Mouse (Mus musculus) CD8-positive naive resting alpha-beta T cell, adult 57 days (primary cell): Measurements from ENCODE around the gene Gm20814. TPM values are rescaled to one million over a fixed set of nuclear protein-coding genes. Genes with fewer than 3 reads are reported as not detected.

ENCODE experiments used
- total RNA-seq: library from RNA; stranded (reverse); gene quantifications from one replicate; pipeline ENCODE4 v1.2.4, GENCODE M21; 2023

Gene Gm20814
- total RNA-seq, result not detected

DNA sequence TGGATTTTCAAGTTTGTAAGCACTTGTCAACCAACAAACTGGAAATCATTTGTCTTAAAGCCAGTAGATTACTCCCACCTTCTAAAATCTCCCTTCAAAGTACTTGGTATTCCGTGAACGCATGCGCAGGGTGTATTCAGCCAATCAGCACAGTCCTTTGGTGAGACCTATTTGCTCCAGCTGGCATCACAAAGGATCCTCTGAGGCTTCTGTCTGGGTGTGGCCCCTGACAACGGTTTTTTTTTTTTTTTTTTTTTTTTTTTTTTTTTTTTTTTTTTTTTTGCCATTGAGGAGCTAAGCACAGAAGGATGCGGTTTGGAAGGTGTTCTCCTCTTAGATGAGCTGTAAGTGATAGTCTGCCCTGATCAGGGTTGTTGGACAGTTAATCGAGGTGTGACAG lies at the start of gene Gm20814:
TSS of gene Gm20814 (plus strand) at position 301 of the 400 bp plus-strand sequence.

